Mouse (Mus musculus) cerebellum, adult 2 months (tissue): ENCODE data around the gene Srsf5.
"Not testable (repeated sequence)": the region's sequence is repeated elsewhere in the genome, so short reads cannot be mapped to it uniquely, and the experiment has no call there.

ENCODE experiments used
- CTCF ChIP-seq: fragments of 200-500 bp; IDR thresholded peaks from 2 replicates; pipeline ENCODE4 v1.5.1; 2011; ENCODE audit warnings: low read depth, mild to moderate bottlenecking, control low read depth, low read length, moderate library complexity, borderline replicate concordance; ENCODE audit not compliant: insufficient read depth
- POLR2A ChIP-seq: fragments of 200-500 bp; IDR thresholded peaks from 2 replicates; pipeline ENCODE4 v1.6.1; 2011; ENCODE audit warnings: low read length, control low read depth, borderline replicate concordance; ENCODE audit not compliant: insufficient read depth

DNA sequence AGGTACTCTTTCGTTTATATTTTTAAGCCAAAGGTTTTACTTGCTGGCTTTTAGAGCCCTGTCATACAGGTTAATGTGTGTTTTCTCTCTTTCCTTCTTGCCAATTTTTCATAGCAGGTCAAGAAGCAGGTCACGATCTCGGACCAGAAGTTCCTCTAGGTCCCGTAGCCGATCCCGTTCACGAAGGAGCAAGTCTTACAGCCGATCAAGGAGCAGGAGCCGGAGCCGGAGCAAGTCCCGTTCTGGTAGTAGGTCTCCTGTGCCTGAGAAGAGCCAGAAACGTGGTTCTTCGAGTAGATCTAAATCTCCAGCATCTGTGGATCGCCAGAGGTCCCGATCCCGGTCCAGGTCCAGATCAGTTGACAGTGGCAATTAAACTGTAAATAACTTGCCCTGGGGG is 4.3 kb downstream of the Srsf5 start:
- not testable (repeated sequence) for TF ChIP-seq CTCF, POLR2A
